Mouse (Mus musculus) ovary, postnatal 14 days (tissue): ENCODE data around the gene Gm12355.

Experiments used
- DNase-seq: peaks from one replicate; pipeline ENCODE4 v3.0.0; 2022; ENCODE audit warnings: low spot score

The Gm12355 gene

GRCm38 (mm10) chr11:98581286-98582029, 44.0 kb downstream of the Gm12355 start:
- no peak for DNase-seq

- DNase-seq, result no peak
Observed at GRCm38 (mm10) chr11:98580301-98581121, 45.0 kb downstream of the Gm12355 start.

- no peak for DNase-seq
Observed at GRCm38 (mm10) chr11:98577776-98578175, 47.7 kb downstream of the Gm12355 start.
